ENCODE assay signal across 9 mouse cellular contexts in the genomic region with DNA sequence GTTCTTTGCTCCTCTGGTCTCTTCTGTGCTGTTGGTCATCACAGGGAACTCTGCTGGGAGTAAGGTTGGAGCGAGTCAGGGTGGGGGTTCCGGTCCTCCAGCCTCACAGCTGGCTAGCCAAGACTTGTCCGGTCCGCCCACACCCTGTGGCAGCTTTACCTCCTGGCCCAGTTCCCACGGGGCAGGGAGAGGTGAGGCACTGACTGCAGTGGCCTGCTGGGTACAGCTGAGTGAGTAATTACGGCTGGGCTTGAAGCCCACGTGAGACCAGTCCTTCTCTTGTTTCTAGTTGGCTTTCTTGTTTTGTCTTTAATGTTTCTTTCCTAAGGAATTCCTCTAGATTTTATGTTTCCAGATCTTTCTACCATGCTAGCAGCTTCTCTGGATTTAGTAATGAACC. TPM values are rescaled to one million over a fixed set of nuclear protein-coding genes. Genes with fewer than 3 reads are reported as not detected.
DNase-seq lines count a peak whose midpoint lies in the region; ATAC-seq and TF ChIP-seq lines count a peak whose summit lies in the region.
"Had no signal": no experiment of that assay in that cellular context is flagged by ENCODE, and none has a peak within 500 bp of the region (broad histone marks: within the 10 kb centered on the region; RNA-seq: fewer than 3 reads in every experiment).

No protein-coding gene starts in this region.

- intact Hi-C loops in heart, postnatal 14 days (cut with DNase I), result no loop called here
- intact Hi-C loops in left cerebral cortex, postnatal 36 days (cut with DNase I), result no loop called here

- H3K4me1 ChIP-seq in midbrain, embryonic 11.5 days (ENCODE audit: control insufficient read depth, insufficient read depth, low read length), result no peaks in the 10 kb centered on the region
- peaks cover 16% of the 10 kb centered on the region for H3K4me1 ChIP-seq in midbrain, embryonic 15.5 days
- peaks cover 45% of the 10 kb centered on the region for H3K4me1 ChIP-seq in embryonic facial prominence, embryonic 13.5 days
- H3K4me1 ChIP-seq in limb, embryonic 12.5 days (replicated peaks), result peaks cover 47% of the 10 kb centered on the region
- peaks cover 34% of the 10 kb centered on the region for H3K4me1 ChIP-seq in stomach, embryonic 14.5 days (ENCODE audit: control insufficient read depth, insufficient read depth, low read length)
- H3K4me1 ChIP-seq in thymus, adult 2 months (replicated peaks; ENCODE audit: control insufficient read depth, insufficient read depth, low read length), result peaks cover 6% of the 10 kb centered on the region

- H3K4me3 ChIP-seq in midbrain, embryonic 11.5 days (ENCODE audit: low read depth, low read length), result no peak overlapping the region
- no peak overlapping the region for H3K4me3 ChIP-seq in midbrain, embryonic 15.5 days
- no peak overlapping the region for H3K4me3 ChIP-seq in embryonic facial prominence, embryonic 13.5 days
- no peak overlapping the region for H3K4me3 ChIP-seq in limb, embryonic 12.5 days (replicated peaks)
- H3K4me3 ChIP-seq in stomach, embryonic 14.5 days (ENCODE audit: low read depth, low read length), result no peak overlapping the region
- H3K4me3 ChIP-seq in thymus, adult 2 months (ENCODE audit: control insufficient read depth, insufficient read depth, low read length), result no peak overlapping the region

- no peak for TF ChIP-seq POLR2A in thymus, adult 2 months (IDR thresholded peaks at IDR 0.05; ENCODE audit: control insufficient read depth, extremely low read depth, insufficient read depth, low read length, poor library complexity)

- WGBS in midbrain, embryonic 11.5 days, result 75% methylated on average over 7 of the region's 7 CpGs
- 45% methylated on average over 7 of the region's 7 CpGs for WGBS in midbrain, embryonic 15.5 days
- 39% methylated on average over 7 of the region's 7 CpGs for WGBS in embryonic facial prominence, embryonic 13.5 days
- 47% methylated on average over 7 of the region's 7 CpGs for WGBS in limb, embryonic 12.5 days
- 32% methylated on average over 7 of the region's 7 CpGs for WGBS in stomach, embryonic 14.5 days
- 82% methylated on average over 7 of the region's 7 CpGs for WGBS in thymus, adult 2 months

- TF ChIP-seq CTCF in thymus, adult 2 months (IDR thresholded peaks at IDR 0.05; ENCODE audit: borderline replicate concordance, control insufficient read depth, extremely low read depth, insufficient read depth, low read length, poor library complexity), result no peak

- H3K27me3 ChIP-seq in midbrain, embryonic 11.5 days (ENCODE audit: control insufficient read depth, insufficient read depth, low read length), result no peaks in the 10 kb centered on the region
- H3K27me3 ChIP-seq in midbrain, embryonic 15.5 days (replicated peaks), result no peaks in the 10 kb centered on the region
- H3K27me3 ChIP-seq in embryonic facial prominence, embryonic 13.5 days, result no peaks in the 10 kb centered on the region
- no peaks in the 10 kb centered on the region for H3K27me3 ChIP-seq in limb, embryonic 12.5 days
- H3K27me3 ChIP-seq in stomach, embryonic 14.5 days (ENCODE audit: control insufficient read depth, insufficient read depth, low read length), result no peaks in the 10 kb centered on the region
- no peaks in the 10 kb centered on the region for H3K27me3 ChIP-seq in thymus, adult 2 months (ENCODE audit: control insufficient read depth, insufficient read depth, low read length)

- no peak overlapping the region for H3K4me2 ChIP-seq in midbrain, embryonic 11.5 days
- no peak overlapping the region for H3K4me2 ChIP-seq in midbrain, embryonic 15.5 days
- H3K4me2 ChIP-seq in embryonic facial prominence, embryonic 13.5 days, result no peak overlapping the region
- H3K4me2 ChIP-seq in limb, embryonic 12.5 days, result peak overlapping the region; percentile 19; the same call in 1 of the 2 replicates
- no peak overlapping the region for H3K4me2 ChIP-seq in stomach, embryonic 14.5 days (replicated peaks; ENCODE audit: low read depth, low read length)

- DNase-seq in midbrain, embryonic 11.5 days (ENCODE audit: low spot score, missing footprints), result peak; percentile 78
- DNase-seq in heart, postnatal 14 days, result peak; percentile 65 to 70
- DNase-seq in left cerebral cortex, postnatal 36 days (ENCODE audit: low spot score in 2 of 2), result no peak
- DNase-seq in thymus, adult 2 months, result no peak

- ATAC-seq in midbrain, embryonic 11.5 days (ENCODE audit: low FRiP score), result no peak
- no peak for ATAC-seq in midbrain, embryonic 15.5 days (replicated peaks)
- ATAC-seq in embryonic facial prominence, embryonic 13.5 days (ENCODE audit: insufficient number of reproducible peaks, insufficient read depth, low FRiP score, low TSS enrichment, low read depth), result peak; percentile 56; the same call in 1 of the 2 replicates
- 0 out of 2 replicates have a peak, but pooled peaks have one; percentile 63 for ATAC-seq in limb, embryonic 12.5 days (ENCODE audit: insufficient number of reproducible peaks, insufficient read depth, low FRiP score, low TSS enrichment, low read depth)
- peak; percentile 72; the same call in 1 of the 2 replicates for ATAC-seq in stomach, embryonic 14.5 days (ENCODE audit: insufficient number of reproducible peaks, insufficient read depth, low FRiP score, low read depth)

- H3K9me3 ChIP-seq in midbrain, embryonic 11.5 days (ENCODE audit: control insufficient read depth, low read length), result no peaks in the 10 kb centered on the region
- no peaks in the 10 kb centered on the region for H3K9me3 ChIP-seq in midbrain, embryonic 15.5 days
- H3K9me3 ChIP-seq in embryonic facial prominence, embryonic 13.5 days, result no peaks in the 10 kb centered on the region
- no peaks in the 10 kb centered on the region for H3K9me3 ChIP-seq in limb, embryonic 12.5 days
- H3K9me3 ChIP-seq in stomach, embryonic 14.5 days (ENCODE audit: control insufficient read depth, low read depth, low read length), result no peaks in the 10 kb centered on the region

- no peak overlapping the region for H3K9ac ChIP-seq in midbrain, embryonic 11.5 days (ENCODE audit: low read length)
- H3K9ac ChIP-seq in midbrain, embryonic 15.5 days, result no peak overlapping the region
- H3K9ac ChIP-seq in embryonic facial prominence, embryonic 13.5 days, result peak overlapping the region; percentile 21; the same call in 1 of the 2 replicates
- H3K9ac ChIP-seq in limb, embryonic 12.5 days (replicated peaks), result no peak overlapping the region
- no peak overlapping the region for H3K9ac ChIP-seq in stomach, embryonic 14.5 days (replicated peaks; ENCODE audit: low read depth, low read length)

- no peaks in the 10 kb centered on the region for H3K36me3 ChIP-seq in midbrain, embryonic 11.5 days (ENCODE audit: control insufficient read depth, insufficient read depth, low read length)
- H3K36me3 ChIP-seq in midbrain, embryonic 15.5 days (replicated peaks), result no peaks in the 10 kb centered on the region
- H3K36me3 ChIP-seq in embryonic facial prominence, embryonic 13.5 days, result no peaks in the 10 kb centered on the region
- peaks cover 5% of the 10 kb centered on the region; the same call in 1 of the 2 replicates for H3K36me3 ChIP-seq in limb, embryonic 12.5 days
- H3K36me3 ChIP-seq in stomach, embryonic 14.5 days (ENCODE audit: control insufficient read depth, insufficient read depth, low read length), result no peaks in the 10 kb centered on the region
- no peaks in the 10 kb centered on the region for H3K36me3 ChIP-seq in thymus, adult 2 months (ENCODE audit: control insufficient read depth, insufficient read depth, low read length)

- no peak overlapping the region for H3K27ac ChIP-seq in midbrain, embryonic 11.5 days (ENCODE audit: low read depth, low read length)
- no peak overlapping the region for H3K27ac ChIP-seq in midbrain, embryonic 15.5 days
- peak overlapping the region; percentile 65 for H3K27ac ChIP-seq in embryonic facial prominence, embryonic 13.5 days
- H3K27ac ChIP-seq in limb, embryonic 12.5 days, result peak overlapping the region; percentile 78
- peak overlapping the region; percentile 75 for H3K27ac ChIP-seq in stomach, embryonic 14.5 days (ENCODE audit: low read length)
- H3K27ac ChIP-seq in thymus, adult 2 months (ENCODE audit: control insufficient read depth, insufficient read depth, low read length), result no peak overlapping the region
- H3K27ac ChIP-seq: macrophage had no signal

RNA-seq across cellular contexts. Expression of gene Mink1, which starts 22.8 kb away (rescaled TPM):
- 12.3 and 12.9 TPM in 2 replicates for polyA plus RNA-seq in midbrain, embryonic 11.5 days (2014; fragmentation: Nextera tagmentation; extraction: Ambion mirVana)
- polyA plus RNA-seq in midbrain, embryonic 15.5 days (2015; fragmentation: Nextera tagmentation; extraction: Ambion mirVana), result 17.9 and 18.7 TPM in 2 replicates
- 14.6 and 16.5 TPM in 2 replicates for polyA plus RNA-seq in embryonic facial prominence, embryonic 13.5 days (2015; fragmentation: Nextera tagmentation; extraction: Ambion mirVana)
- 10 to 100 TPM; 42.2 to 44.1 TPM for total RNA-seq in heart, postnatal 14 days (2021)
- polyA plus RNA-seq in limb, embryonic 12.5 days (2016; fragmentation: Nextera tagmentation; extraction: Ambion mirVana), result 17.6 and 18.4 TPM in 2 replicates
- 23.0 and 23.9 TPM in 2 replicates for polyA plus RNA-seq in stomach, embryonic 14.5 days (2014; fragmentation: Nextera tagmentation; extraction: Ambion mirVana)
- total RNA-seq in left cerebral cortex, postnatal 36 days (2021), result 100 to 1,000 TPM; 380 to 465 TPM
- 151 and 172 TPM in 2 replicates for polyA plus RNA-seq in thymus, adult 2 months (2012; rRNA removed)

RNA-seq across cellular contexts. Expression of gene 4930544D05Rik, which starts 30.2 kb away (rescaled TPM):
- not detected in 2 replicates for polyA plus RNA-seq in midbrain, embryonic 11.5 days (2014; fragmentation: Nextera tagmentation; extraction: Ambion mirVana)
- polyA plus RNA-seq in midbrain, embryonic 15.5 days (2015; fragmentation: Nextera tagmentation; extraction: Ambion mirVana), result not detected in 2 replicates
- polyA plus RNA-seq in embryonic facial prominence, embryonic 13.5 days (2015; fragmentation: Nextera tagmentation; extraction: Ambion mirVana), result not detected in 2 replicates
- not detected for total RNA-seq in heart, postnatal 14 days (2021)
- polyA plus RNA-seq in limb, embryonic 12.5 days (2016; fragmentation: Nextera tagmentation; extraction: Ambion mirVana), result not detected in 2 replicates
- not detected in 2 replicates for polyA plus RNA-seq in stomach, embryonic 14.5 days (2014; fragmentation: Nextera tagmentation; extraction: Ambion mirVana)
- not detected for total RNA-seq in left cerebral cortex, postnatal 36 days (2021)
- polyA plus RNA-seq in thymus, adult 2 months (2012; rRNA removed), result 0.15 TPM in 1 of 2 replicates, not detected in the other
- polyA plus RNA-seq: macrophage had no signal

RNA-seq across cellular contexts. Expression of gene Chrne, which starts 33.6 kb away (rescaled TPM):
- not detected in 2 replicates for polyA plus RNA-seq in midbrain, embryonic 11.5 days (2014; fragmentation: Nextera tagmentation; extraction: Ambion mirVana)
- not detected in 2 replicates for polyA plus RNA-seq in midbrain, embryonic 15.5 days (2015; fragmentation: Nextera tagmentation; extraction: Ambion mirVana)
- polyA plus RNA-seq in embryonic facial prominence, embryonic 13.5 days (2015; fragmentation: Nextera tagmentation; extraction: Ambion mirVana), result not detected in 2 replicates
- not detected for total RNA-seq in heart, postnatal 14 days (2021)
- polyA plus RNA-seq in limb, embryonic 12.5 days (2016; fragmentation: Nextera tagmentation; extraction: Ambion mirVana), result not detected in 2 replicates
- polyA plus RNA-seq in stomach, embryonic 14.5 days (2014; fragmentation: Nextera tagmentation; extraction: Ambion mirVana), result not detected in 2 replicates
- total RNA-seq in left cerebral cortex, postnatal 36 days (2021), result not detected
- 0.53 and 1.1 TPM in 2 replicates for polyA plus RNA-seq in thymus, adult 2 months (2012; rRNA removed)
- polyA plus RNA-seq: macrophage had no signal

RNA-seq across cellular contexts. Expression of gene Pld2, which starts 45.6 kb away (rescaled TPM):
- 3.5 and 4.0 TPM in 2 replicates for polyA plus RNA-seq in midbrain, embryonic 11.5 days (2014; fragmentation: Nextera tagmentation; extraction: Ambion mirVana)
- polyA plus RNA-seq in midbrain, embryonic 15.5 days (2015; fragmentation: Nextera tagmentation; extraction: Ambion mirVana), result 13.8 and 14.8 TPM in 2 replicates
- 5.3 and 6.5 TPM in 2 replicates for polyA plus RNA-seq in embryonic facial prominence, embryonic 13.5 days (2015; fragmentation: Nextera tagmentation; extraction: Ambion mirVana)
- total RNA-seq in heart, postnatal 14 days (2021), result 1 to 10 TPM; 7.7 to 8.4 TPM
- 4.4 and 4.5 TPM in 2 replicates for polyA plus RNA-seq in limb, embryonic 12.5 days (2016; fragmentation: Nextera tagmentation; extraction: Ambion mirVana)
- 11.6 and 13.0 TPM in 2 replicates for polyA plus RNA-seq in stomach, embryonic 14.5 days (2014; fragmentation: Nextera tagmentation; extraction: Ambion mirVana)
- 10 to 100 TPM; 14.5 to 20.7 TPM for total RNA-seq in left cerebral cortex, postnatal 36 days (2021)
- polyA plus RNA-seq in thymus, adult 2 months (2012; rRNA removed), result 12.8 and 16.1 TPM in 2 replicates

RNA-seq across cellular contexts. Expression of gene Gm40193, which starts 52.7 kb away (rescaled TPM):
- polyA plus RNA-seq in midbrain, embryonic 11.5 days (2014; fragmentation: Nextera tagmentation; extraction: Ambion mirVana), result not detected in 2 replicates
- not detected in 2 replicates for polyA plus RNA-seq in midbrain, embryonic 15.5 days (2015; fragmentation: Nextera tagmentation; extraction: Ambion mirVana)
- polyA plus RNA-seq in embryonic facial prominence, embryonic 13.5 days (2015; fragmentation: Nextera tagmentation; extraction: Ambion mirVana), result not detected in 2 replicates
- total RNA-seq in heart, postnatal 14 days (2021), result not detected
- not detected in 2 replicates for polyA plus RNA-seq in limb, embryonic 12.5 days (2016; fragmentation: Nextera tagmentation; extraction: Ambion mirVana)
- polyA plus RNA-seq in stomach, embryonic 14.5 days (2014; fragmentation: Nextera tagmentation; extraction: Ambion mirVana), result not detected in 2 replicates
- not detected for total RNA-seq in left cerebral cortex, postnatal 36 days (2021)
- polyA plus RNA-seq in thymus, adult 2 months (2012; rRNA removed), result not detected in 2 replicates
- polyA plus RNA-seq: macrophage had no signal

Comparison
In these comparisons a context has a peak if more than half of its experiments do, and no peak if none do; other contexts are left out.
1. ATAC-seq: peak in embryonic facial prominence, embryonic 13.5 days (single experiment), limb, embryonic 12.5 days (single experiment) and stomach, embryonic 14.5 days (single experiment); none in midbrain, embryonic 11.5 days (single experiment) and midbrain, embryonic 15.5 days (single experiment).
2. DNase-seq: peak in midbrain, embryonic 11.5 days (single experiment) and heart, postnatal 14 days (2 of 2); none in left cerebral cortex, postnatal 36 days (0 of 2) and thymus, adult 2 months (single experiment).
3. H3K27ac ChIP-seq: peak in embryonic facial prominence, embryonic 13.5 days (single experiment), limb, embryonic 12.5 days (single experiment) and stomach, embryonic 14.5 days (single experiment); none in midbrain, embryonic 11.5 days (single experiment), midbrain, embryonic 15.5 days (single experiment) and thymus, adult 2 months (single experiment).